ENCODE assay signal across 17 mouse cellular contexts in genomic region chr16:80817056-80817455, GRCm38 (mm10).
DNase-seq lines count a peak whose midpoint lies in the region; ATAC-seq lines count a peak whose summit lies in the region.
"Had no signal": no experiment of that assay in that cellular context is flagged by ENCODE, and none has a peak within 500 bp of the region (broad histone marks: within the 10 kb centered on the region; RNA-seq: fewer than 3 reads in every experiment).

No protein-coding gene starts in this region.

- no peak for DNase-seq in frontal cortex, postnatal 14 days (ENCODE audit: low spot score in 2 of 2)
- peak; percentile 1 to 15 for DNase-seq in layer of hippocampus, adult 18-20 months (ENCODE audit: low spot score in 2 of 2)
- no peak for DNase-seq in layer of hippocampus, postnatal 10 days (ENCODE audit: low spot score in 2 of 2)
- DNase-seq in brain, adult 2 months (ENCODE audit: low read depth, low spot score) = peak; percentile 54
- DNase-seq in right cerebral cortex, postnatal 25 days = peak; percentile 7
- DNase-seq in heart, postnatal 10 days = no peak
- DNase-seq in urinary bladder, postnatal 10 days (ENCODE audit: low spot score) = no peak
- DNase-seq: adrenal gland, postnatal 10 days; cerebellum, adult 11-12 months; cerebellum, adult 9-10 months; cerebellum, postnatal 25 days; gastrocnemius, postnatal 10 days; heart, adult 18-20 months; heart, postnatal 14 days had no signal

- ATAC-seq in frontal cortex, adult (ENCODE audit: low TSS enrichment) = peak; percentile 83
- ATAC-seq: forebrain, embryonic 13.5 days; hindbrain, postnatal 0 days had no signal

- intact Hi-C loops in heart, postnatal 10 days (cut with DNase I) = no loop called here

Comparison
In these comparisons a context has a peak if more than half of its experiments do, and no peak if none do; other contexts are left out.
1. DNase-seq: peak in layer of hippocampus, adult 18-20 months (2 of 2), brain, adult 2 months (single experiment) and right cerebral cortex, postnatal 25 days (single experiment); none in frontal cortex, postnatal 14 days (0 of 2), layer of hippocampus, postnatal 10 days (0 of 2), heart, postnatal 10 days (0 of 2) and urinary bladder, postnatal 10 days (single experiment).